Mouse (Mus musculus) liver, embryonic 14.5 days (tissue): Measurements from ENCODE around the gene Krt77. TPM values are rescaled to one million over a fixed set of nuclear protein-coding genes. Genes with fewer than 3 reads are reported as not detected.

ENCODE experiments used
- ATAC-seq: fragments of 200-750 bp; cut with Nextera tagmentation; 2 replicates; pipeline ENCODE4 v1.8.0; 2017; ENCODE audit warnings: moderate number of reproducible peaks, mild to moderate bottlenecking, moderate library complexity; ENCODE audit not compliant: insufficient read depth
- DNase-seq, 3 experiments: peaks; one replicate each; pipeline ENCODE4 v3.0.0-alpha.2; 2012 to 2013; ENCODE audit warnings: low read depth in 3 of 3, low spot score in 3 of 3
- H3K27ac ChIP-seq: fragments of 300-500 bp; sonication (generic); 2 replicates; pipeline ENCODE4 v1.5.1; 2014; ENCODE audit warnings: moderate library complexity, mild to moderate bottlenecking, control low read depth, inconsistent platforms
- H3K27me3 ChIP-seq: fragments of 300-500 bp; sonication (generic); 2 replicates; pipeline ENCODE4 v1.6.1; 2014; ENCODE audit warnings: mild to moderate bottlenecking, low read length, moderate library complexity; ENCODE audit not compliant: control insufficient read depth, insufficient read depth
- H3K36me3 ChIP-seq: fragments of 300-500 bp; sonication (generic); replicated peaks from 2 replicates; pipeline ENCODE4 v1.6.1; 2014; ENCODE audit warnings: low read depth; ENCODE audit not compliant: control insufficient read depth, insufficient read depth
- H3K4me1 ChIP-seq, 2 experiments: fragments of 200-500 bp in 1 of 2; fragments of 300-500 bp in 1 of 2; sonication (generic) in 1 of 2; replicated peaks; 2 replicates each; pipeline ENCODE4 v1.6.1; 2012 to 2014; ENCODE audit warnings: antibody characterized with exemption in 1 of 2, inconsistent platforms in 1 of 2, low read length in 1 of 2; ENCODE audit not compliant: control insufficient read depth in 2 of 2, insufficient read depth in 2 of 2
- H3K4me2 ChIP-seq: fragments of 300-500 bp; sonication (generic); 2 replicates; pipeline ENCODE4 v1.6.1; 2014; ENCODE audit warnings: low read depth, mild to moderate bottlenecking, control low read depth, moderate library complexity
- H3K4me3 ChIP-seq, 2 experiments: fragments of 200-500 bp in 1 of 2; fragments of 300-500 bp in 1 of 2; sonication (generic) in 1 of 2; 2 replicates each; pipeline ENCODE4 v1.5.1; 2012 to 2014; ENCODE audit warnings: low read depth in 2 of 2, low read length in 2 of 2, mild to moderate bottlenecking in 2 of 2, control low read depth in 1 of 2, inconsistent platforms in 1 of 2, moderate library complexity in 1 of 2; ENCODE audit not compliant: insufficient read depth in 1 of 2
- H3K9ac ChIP-seq: fragments of 300-500 bp; sonication (generic); replicated peaks from 2 replicates; pipeline ENCODE4 v1.6.1; 2014; ENCODE audit warnings: mild to moderate bottlenecking, control low read depth, moderate library complexity
- H3K9me3 ChIP-seq: fragments of 300-500 bp; sonication (generic); 2 replicates; pipeline ENCODE4 v1.6.1; 2016; ENCODE audit warnings: low read length, mixed read lengths; ENCODE audit not compliant: control insufficient read depth
- CTCF ChIP-seq: IDR thresholded peaks from 2 replicates; pipeline ENCODE4 v1.5.1; 2016; ENCODE audit warnings: antibody characterized with exemption, low read depth, control low read depth
- EP300 ChIP-seq: IDR thresholded peaks from 2 replicates; pipeline ENCODE4 v1.6.1; 2016; ENCODE audit warnings: antibody characterized with exemption, low read depth
- WGBS: fragments of 180-500 bp; shearing (Covaris S2); extraction: QIAGEN DNeasy Blood & Tissue Kit; methylation state at CpG from one replicate; pipeline ENCODE4 v1.1.7; 2014; ENCODE audit not compliant: insufficient replicate concordance; 5-methylcytosine and 5-hydroxymethylcytosine counted together
- microRNA-seq: library from miRNA; unstranded; fragments of <30 nt; microRNA quantifications from one replicate; pipeline ENCODE4, GENCODE M21; 2016
- polyA plus RNA-seq, 2 experiments: library from polyadenylated mRNA; depleted of rRNA in 1 of 2; stranded (reverse) in 1 of 2; unstranded in 1 of 2; fragments of >200 nt; fragmentation: Nextera tagmentation in 1 of 2; extraction: Ambion mirVana in 1 of 2; gene quantifications; 2 replicates each; pipeline versions ENCODE4 v1.2.1 to v1.2.3; 2012 to 2014

Krt77 gene
- polyA plus RNA-seq, 2 experiments: 0.01 TPM; not detected in 1

DNA sequence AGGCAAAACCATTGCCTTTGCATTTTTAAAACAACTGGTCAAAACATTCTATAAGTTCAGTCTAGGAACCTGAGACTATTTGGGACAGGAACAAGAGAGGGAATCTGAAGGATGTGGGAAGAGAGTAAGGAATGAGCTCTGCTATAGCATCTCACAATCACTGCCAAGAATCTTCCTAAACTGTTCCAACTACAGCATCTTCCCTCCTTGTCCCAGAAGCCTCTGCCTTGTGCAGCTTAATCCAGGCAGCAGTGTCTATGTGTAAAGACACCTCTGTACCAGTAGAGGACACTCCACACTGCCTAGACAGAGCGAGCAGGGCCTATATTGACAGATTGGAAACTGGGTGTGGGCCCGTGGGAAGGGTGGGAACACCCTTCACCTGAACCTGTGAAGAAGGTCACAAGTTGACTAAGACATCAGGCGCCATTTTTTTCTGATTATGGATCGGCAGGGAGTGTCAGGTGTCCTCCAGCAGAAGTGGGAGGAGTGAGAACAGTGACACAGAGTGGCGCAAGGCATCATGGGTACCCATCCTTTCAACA lies 34.6 kb downstream of the Krt77 start:
- 50% methylated on average over 5 of the region's 5 CpGs for WGBS
- ATAC-seq: no peak
- Histone ChIP-seq H3K4me2 (no peak overlapping the region), H3K4me3 (no peak overlapping the region), H3K4me1 (no peaks in the 10 kb centered on the region), H3K27me3 (no peaks in the 10 kb centered on the region), H3K27ac (no peak overlapping the region), H3K9me3 (no peaks in the 10 kb centered on the region), H3K36me3 (no peaks in the 10 kb centered on the region), H3K9ac (no peak overlapping the region)
- TF ChIP-seq EP300 (no peak), CTCF (peak; percentile 22)
- DNase-seq: no peak

DNA sequence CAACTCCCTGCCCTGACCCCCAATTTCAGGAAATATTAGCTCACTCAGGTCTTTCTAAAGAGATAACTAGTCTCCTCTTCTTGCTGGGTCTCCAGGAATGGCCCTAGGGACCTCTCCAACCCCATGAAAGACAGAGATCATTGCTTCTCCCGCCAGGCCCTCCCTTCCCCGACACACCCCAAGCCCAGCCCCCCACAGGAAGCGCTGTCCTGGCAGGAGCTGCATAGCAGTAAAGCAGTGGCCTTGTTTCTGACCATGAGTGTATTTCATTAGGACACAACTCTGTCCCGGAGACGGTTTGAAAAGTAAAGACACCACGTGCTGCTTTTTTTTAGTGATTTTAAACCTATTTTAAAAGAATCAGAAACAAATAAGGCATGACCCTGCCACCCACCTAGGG lies 36.4 kb downstream of the Krt77 start:
- DNase-seq (no peak), ATAC-seq (no peak)
- 33% methylated on average over 6 of the region's 6 CpGs for WGBS
- no peak overlapping the region for H3K4me3 ChIP-seq
- no peak overlapping the region for H3K4me2 ChIP-seq
- TF ChIP-seq CTCF (no peak), EP300 (no peak)
- H3K27ac ChIP-seq: no peak overlapping the region
- no peaks in the 10 kb centered on the region for H3K9me3 ChIP-seq
- no peaks in the 10 kb centered on the region for H3K27me3 ChIP-seq
- H3K36me3 ChIP-seq: no peaks in the 10 kb centered on the region
- no peak overlapping the region for H3K9ac ChIP-seq
- H3K4me1 ChIP-seq: no peaks in the 10 kb centered on the region

DNA sequence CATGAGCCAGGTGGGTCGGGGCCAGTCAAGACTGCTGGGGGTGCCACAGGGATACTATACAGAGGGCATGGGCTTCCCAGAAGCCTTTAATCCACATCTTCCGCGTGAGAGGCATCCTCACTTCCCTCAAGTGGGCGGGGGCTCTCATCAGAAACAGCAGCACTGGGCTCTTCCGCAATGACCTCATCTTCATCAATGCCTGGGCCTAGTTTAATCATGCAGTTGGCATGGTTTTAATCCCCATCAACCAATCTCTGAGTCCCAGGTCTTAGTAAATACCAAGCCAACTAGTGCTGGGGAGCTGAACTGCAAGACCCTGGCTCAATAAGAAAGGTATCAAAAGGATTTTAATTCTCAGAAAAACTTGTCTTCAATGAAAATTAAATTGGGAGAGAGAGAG lies 40.1 kb downstream of the Krt77 start:
- Histone ChIP-seq H3K4me3 (no peak overlapping the region), H3K9ac (no peak overlapping the region), H3K9me3 (no peaks in the 10 kb centered on the region), H3K27me3 (no peaks in the 10 kb centered on the region), H3K36me3 (no peaks in the 10 kb centered on the region), H3K27ac (no peak overlapping the region), H3K4me1 (no peaks in the 10 kb centered on the region), H3K4me2 (no peak overlapping the region)
- DNase-seq (no peak), ATAC-seq (no peak)
- WGBS: 51% methylated on average over 5 of the region's 5 CpGs
- no peak for TF ChIP-seq CTCF
- TF ChIP-seq EP300: no peak

DNA sequence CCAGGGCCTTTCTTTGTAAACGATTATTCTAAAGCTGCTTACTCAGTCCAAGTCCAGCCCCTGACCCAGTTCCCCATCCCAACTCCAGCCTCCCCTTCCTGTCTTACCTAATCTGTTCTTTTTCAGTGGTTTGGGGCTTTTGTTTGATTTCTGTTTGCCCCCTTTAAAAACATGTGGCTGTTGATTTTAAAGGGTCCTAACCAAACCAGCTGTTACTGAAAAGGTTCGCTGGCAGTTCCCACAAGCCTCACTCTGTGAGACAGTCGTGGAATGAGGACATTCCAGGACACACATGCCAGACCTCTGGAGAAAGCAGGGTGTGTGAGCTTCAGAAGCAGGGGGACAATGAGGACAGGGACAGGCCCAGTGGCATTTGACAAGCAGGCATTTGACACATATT lies 47.7 kb downstream of the Krt77 start:
- Histone ChIP-seq H3K9ac (no peak overlapping the region), H3K4me3 (no peak overlapping the region), H3K4me2 (no peak overlapping the region), H3K36me3 (no peaks in the 10 kb centered on the region), H3K4me1 (no peaks in the 10 kb centered on the region), H3K27me3 (no peaks in the 10 kb centered on the region), H3K9me3 (no peaks in the 10 kb centered on the region), H3K27ac (no peak overlapping the region)
- 13% methylated on average over 3 of the region's 3 CpGs for WGBS
- no peak for DNase-seq
- no peak for ATAC-seq
- TF ChIP-seq CTCF (no peak), EP300 (no peak)

DNA sequence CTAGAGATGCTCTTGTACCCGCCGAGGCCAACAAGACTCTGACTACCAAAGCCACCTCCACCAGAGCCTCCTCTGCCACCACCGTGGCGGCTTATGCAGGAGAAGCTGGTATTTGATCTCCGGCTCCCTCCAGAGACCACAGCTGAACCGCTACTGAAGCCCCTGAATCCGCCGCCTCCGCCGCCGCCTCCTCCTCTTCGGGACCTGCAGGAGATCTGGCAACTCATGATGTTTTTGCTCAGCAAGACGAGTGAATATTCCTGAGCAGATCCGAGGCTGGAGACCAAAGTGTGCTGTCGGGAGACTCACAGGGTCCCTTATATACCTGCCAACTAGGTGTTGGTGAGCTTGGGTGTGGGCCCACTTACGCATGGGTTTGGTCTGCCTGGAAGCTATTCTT lies 51.6 kb downstream of the Krt77 start, which contains the start of gene Krt2:
Gene Krt2, minus strand, starts transcription at position 295 of the 400 bp plus-strand sequence.
- no peaks in the 10 kb centered on the region for H3K9me3 ChIP-seq
- no peak within 1 kb of the TSS for H3K4me3 ChIP-seq
- no peak for TF ChIP-seq EP300
- no peak for TF ChIP-seq CTCF
- H3K9ac ChIP-seq: no peak within 1 kb of the TSS
- H3K4me1 ChIP-seq: no peaks in the 10 kb centered on the region
- H3K27me3 ChIP-seq: no peaks in the 10 kb centered on the region
- no peak for DNase-seq
- no peak within 1 kb of the TSS for H3K27ac ChIP-seq
- WGBS: 59% methylated on average over 16 of the region's 16 CpGs
- no peaks in the 10 kb centered on the region for H3K36me3 ChIP-seq
- ATAC-seq: no peak
- no peak within 1 kb of the TSS for H3K4me2 ChIP-seq

Small RNA genes lying within 50 kb of the gene (microRNA-seq; reads per million reads assigned to microRNA genes)
- not detected for gene Gm44356

Other genes starting within 250 kb of the Krt77 start
- gene Gm5414, start 241.5 kb downstream of the Krt77 start, polyA plus RNA-seq (2012; rRNA removed): not detected in 2 replicates
- gene Gm5414, start 241.5 kb downstream of the Krt77 start, polyA plus RNA-seq (2014; fragmentation: Nextera tagmentation; extraction: Ambion mirVana): not detected in 2 replicates
- not detected in 2 replicates for gene Gm5478, start 222.3 kb downstream of the Krt77 start, polyA plus RNA-seq (2012; rRNA removed)
- gene Gm5478, start 222.3 kb downstream of the Krt77 start, polyA plus RNA-seq (2014; fragmentation: Nextera tagmentation; extraction: Ambion mirVana): not detected in 2 replicates
- not detected in 2 replicates for gene Krt6b, start 189.4 kb downstream of the Krt77 start, polyA plus RNA-seq (2012; rRNA removed)
- not detected in 2 replicates for gene Krt6b, start 189.4 kb downstream of the Krt77 start, polyA plus RNA-seq (2014; fragmentation: Nextera tagmentation; extraction: Ambion mirVana)
- gene Krt6a, start 175.4 kb downstream of the Krt77 start, polyA plus RNA-seq (2012; rRNA removed): 0.01 TPM in 1 of 2 replicates, not detected in the other
- gene Krt6a, start 175.4 kb downstream of the Krt77 start, polyA plus RNA-seq (2014; fragmentation: Nextera tagmentation; extraction: Ambion mirVana): not detected in 2 replicates
- 0.36 and 0.45 TPM in 2 replicates for gene Krt5, start 156.8 kb downstream of the Krt77 start, polyA plus RNA-seq (2012; rRNA removed)
- gene Krt5, start 156.8 kb downstream of the Krt77 start, polyA plus RNA-seq (2014; fragmentation: Nextera tagmentation; extraction: Ambion mirVana): not detected in 2 replicates
- not detected in 2 replicates for gene Krt71, start 126.6 kb downstream of the Krt77 start, polyA plus RNA-seq (2012; rRNA removed)
- not detected in 2 replicates for gene Krt71, start 126.6 kb downstream of the Krt77 start, polyA plus RNA-seq (2014; fragmentation: Nextera tagmentation; extraction: Ambion mirVana)
- gene Krt72, start 83.2 kb downstream of the Krt77 start, polyA plus RNA-seq (2012; rRNA removed): not detected in 2 replicates
- gene Krt72, start 83.2 kb downstream of the Krt77 start, polyA plus RNA-seq (2014; fragmentation: Nextera tagmentation; extraction: Ambion mirVana): not detected in 2 replicates
- not detected in 2 replicates for gene Krt73, start 67.4 kb downstream of the Krt77 start, polyA plus RNA-seq (2012; rRNA removed)
- not detected in 2 replicates for gene Krt73, start 67.4 kb downstream of the Krt77 start, polyA plus RNA-seq (2014; fragmentation: Nextera tagmentation; extraction: Ambion mirVana)
- not detected in 2 replicates for gene Krt2, start 51.5 kb downstream of the Krt77 start, polyA plus RNA-seq (2012; rRNA removed)
- gene Krt2, start 51.5 kb downstream of the Krt77 start, polyA plus RNA-seq (2014; fragmentation: Nextera tagmentation; extraction: Ambion mirVana): not detected in 2 replicates
- gene Krt1, start 18.9 kb downstream of the Krt77 start, polyA plus RNA-seq (2012; rRNA removed): 0.02 and 0.04 TPM in 2 replicates
- not detected in 2 replicates for gene Krt1, start 18.9 kb downstream of the Krt77 start, polyA plus RNA-seq (2014; fragmentation: Nextera tagmentation; extraction: Ambion mirVana)
- not detected in 2 replicates for gene Krt76, start 23.2 kb upstream of the Krt77 start, polyA plus RNA-seq (2012; rRNA removed)
- gene Krt76, start 23.2 kb upstream of the Krt77 start, polyA plus RNA-seq (2014; fragmentation: Nextera tagmentation; extraction: Ambion mirVana): not detected in 2 replicates
- gene Krt4, start 55.0 kb upstream of the Krt77 start, polyA plus RNA-seq (2012; rRNA removed): 0.06 and 0.11 TPM in 2 replicates
- not detected in 2 replicates for gene Krt4, start 55.0 kb upstream of the Krt77 start, polyA plus RNA-seq (2014; fragmentation: Nextera tagmentation; extraction: Ambion mirVana)
- gene Krt79, start 70.6 kb upstream of the Krt77 start, polyA plus RNA-seq (2012; rRNA removed): not detected in 2 replicates
- gene Krt79, start 70.6 kb upstream of the Krt77 start, polyA plus RNA-seq (2014; fragmentation: Nextera tagmentation; extraction: Ambion mirVana): not detected in 2 replicates
- gene Krt78, start 84.6 kb upstream of the Krt77 start, polyA plus RNA-seq (2012; rRNA removed): not detected in 2 replicates
- not detected in 2 replicates for gene Krt78, start 84.6 kb upstream of the Krt77 start, polyA plus RNA-seq (2014; fragmentation: Nextera tagmentation; extraction: Ambion mirVana)
- 37.8 and 40.5 TPM in 2 replicates for gene Krt8, start 134.8 kb upstream of the Krt77 start, polyA plus RNA-seq (2012; rRNA removed)
- 98.1 and 102 TPM in 2 replicates for gene Krt8, start 134.8 kb upstream of the Krt77 start, polyA plus RNA-seq (2014; fragmentation: Nextera tagmentation; extraction: Ambion mirVana)
- 25.8 and 31.5 TPM in 2 replicates for gene Krt18, start 158.5 kb upstream of the Krt77 start, polyA plus RNA-seq (2012; rRNA removed)
- 86.9 and 87.6 TPM in 2 replicates for gene Krt18, start 158.5 kb upstream of the Krt77 start, polyA plus RNA-seq (2014; fragmentation: Nextera tagmentation; extraction: Ambion mirVana)
- gene Eif4b, start 204.1 kb upstream of the Krt77 start, polyA plus RNA-seq (2012; rRNA removed): 42.8 and 66.4 TPM in 2 replicates
- 47.8 and 57.5 TPM in 2 replicates for gene Eif4b, start 204.1 kb upstream of the Krt77 start, polyA plus RNA-seq (2014; fragmentation: Nextera tagmentation; extraction: Ambion mirVana)
- 4.9 and 5.2 TPM in 2 replicates for gene Tns2, start 230.7 kb upstream of the Krt77 start, polyA plus RNA-seq (2012; rRNA removed)
- gene Tns2, start 230.7 kb upstream of the Krt77 start, polyA plus RNA-seq (2014; fragmentation: Nextera tagmentation; extraction: Ambion mirVana): 3.7 and 4.3 TPM in 2 replicates